Mouse (Mus musculus) bone marrow macrophage, adult 2 months (primary cell): ENCODE results near the gene Ppp1r1b.

Experiments used
- CTCF ChIP-seq: IDR thresholded peaks from 2 replicates; pipeline ENCODE4 v1.5.1; 2012; ENCODE audit warnings: low read depth, mild to moderate bottlenecking, low read length, moderate library complexity
- POLR2A ChIP-seq: IDR thresholded peaks from 2 replicates; pipeline ENCODE4 v1.6.1; 2012; ENCODE audit warnings: mild to moderate bottlenecking, low read depth, low read length, borderline replicate concordance

DNA sequence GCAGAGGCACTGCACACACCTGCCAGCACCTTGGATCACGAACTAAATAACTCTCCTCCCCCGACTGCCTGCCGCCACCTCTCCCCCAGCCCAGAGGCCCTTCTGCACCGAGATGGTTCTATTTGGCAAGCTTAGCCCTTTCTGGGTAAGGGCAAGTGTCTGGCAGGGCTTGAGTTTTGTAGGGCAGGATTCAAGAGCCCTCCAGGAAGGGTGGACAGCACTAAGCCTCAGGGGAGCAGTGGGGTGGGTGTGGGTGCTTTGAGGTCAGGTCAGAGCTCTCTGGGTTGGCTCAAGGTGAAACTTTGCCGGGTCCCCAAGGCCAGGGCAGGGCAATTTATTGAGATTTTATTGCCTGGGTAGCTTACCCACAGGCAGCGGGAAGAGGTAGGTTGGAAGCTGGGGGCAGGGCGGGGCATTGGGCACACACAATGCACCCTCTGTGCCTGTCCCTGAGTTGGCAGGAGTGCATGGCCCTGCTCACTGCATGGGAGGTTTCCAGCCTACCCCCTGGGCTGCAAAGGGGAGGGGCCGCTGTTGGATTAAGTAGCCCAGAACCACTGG lies 5.5 kb downstream of the Ppp1r1b start:
- no peak for TF ChIP-seq CTCF
- no peak for TF ChIP-seq POLR2A
